18 mouse cellular contexts compared by ENCODE assay signal in genomic region chr14:121155173-121155572, GRCm38 (mm10).
DNase-seq lines count a peak whose midpoint lies in the region; ATAC-seq lines count a peak whose summit lies in the region.
"Had no signal": no experiment of that assay in that cellular context is flagged by ENCODE, and none has a peak within 500 bp of the region (broad histone marks: within the 10 kb centered on the region; RNA-seq: fewer than 3 reads in every experiment).

No protein-coding gene starts in this region.

- no peaks in the 10 kb centered on the region for H3K27me3 ChIP-seq in forebrain, embryonic 13.5 days
- H3K27me3 ChIP-seq in forebrain, embryonic 11.5 days (ENCODE audit: control insufficient read depth, insufficient read depth, low read length) = no peaks in the 10 kb centered on the region
- no peaks in the 10 kb centered on the region for H3K27me3 ChIP-seq in kidney, embryonic 15.5 days
- no peaks in the 10 kb centered on the region for H3K27me3 ChIP-seq in neural tube, embryonic 14.5 days (ENCODE audit: control insufficient read depth, insufficient read depth, low read length)
- H3K27me3 ChIP-seq: embryonic facial prominence, embryonic 12.5 days; heart, embryonic 13.5 days; hindbrain, embryonic 15.5 days had no signal

- H3K4me2 ChIP-seq in forebrain, embryonic 13.5 days = no peak overlapping the region
- no peak overlapping the region for H3K4me2 ChIP-seq in forebrain, embryonic 11.5 days (ENCODE audit: low read depth, low read length, severe bottlenecking)
- no peak overlapping the region for H3K4me2 ChIP-seq in kidney, embryonic 15.5 days
- no peak overlapping the region for H3K4me2 ChIP-seq in neural tube, embryonic 14.5 days (ENCODE audit: low read depth, low read length)
- H3K4me2 ChIP-seq: embryonic facial prominence, embryonic 12.5 days; heart, embryonic 13.5 days; hindbrain, embryonic 15.5 days had no signal

- 88% methylated on average over 4 of the region's 4 CpGs for WGBS in forebrain, embryonic 13.5 days
- WGBS in forebrain, embryonic 11.5 days = 82% methylated on average over 4 of the region's 4 CpGs
- WGBS in kidney, embryonic 15.5 days = 57% methylated on average over 4 of the region's 4 CpGs
- 66% methylated on average over 4 of the region's 4 CpGs for WGBS in neural tube, embryonic 14.5 days

- H3K9ac ChIP-seq in forebrain, embryonic 13.5 days = no peak overlapping the region
- H3K9ac ChIP-seq in forebrain, embryonic 11.5 days (ENCODE audit: low read length) = no peak overlapping the region
- H3K9ac ChIP-seq in kidney, embryonic 15.5 days = no peak overlapping the region
- no peak overlapping the region for H3K9ac ChIP-seq in neural tube, embryonic 14.5 days (replicated peaks; ENCODE audit: low read depth, low read length)
- H3K9ac ChIP-seq: embryonic facial prominence, embryonic 12.5 days; heart, embryonic 13.5 days; hindbrain, embryonic 15.5 days had no signal

- no peak for DNase-seq in forebrain, embryonic 11.5 days (ENCODE audit: low spot score)
- no peak for DNase-seq in kidney, adult 9 months
- no peak for DNase-seq in neural tube, embryonic 10.5 days (ENCODE audit: extremely low spot score, low spot score)
- no peak for DNase-seq in yolk sac, embryonic 10.5 days (ENCODE audit: low spot score)
- DNase-seq: adrenal gland, postnatal 10 days; cerebellum, adult 11 months; cerebellum, adult 8-10 months; cerebellum, postnatal 14 days; embryo, embryonic 11 days; gastrocnemius, postnatal 36 days; heart, adult 11 months; heart, postnatal 36 days had no signal

- no peaks in the 10 kb centered on the region for H3K9me3 ChIP-seq in forebrain, embryonic 13.5 days (replicated peaks)
- no peaks in the 10 kb centered on the region for H3K9me3 ChIP-seq in forebrain, embryonic 11.5 days (ENCODE audit: control insufficient read depth, low read length)
- H3K9me3 ChIP-seq in kidney, embryonic 15.5 days (replicated peaks) = 0 out of 2 replicates have a peak, but pooled peaks cover 5% of the 10 kb centered on the region
- H3K9me3 ChIP-seq in neural tube, embryonic 14.5 days (ENCODE audit: control insufficient read depth, low read length) = no peaks in the 10 kb centered on the region
- H3K9me3 ChIP-seq: hindbrain, embryonic 15.5 days had no signal

- no peaks in the 10 kb centered on the region for H3K36me3 ChIP-seq in forebrain, embryonic 13.5 days (ENCODE audit: poor library complexity, severe bottlenecking)
- H3K36me3 ChIP-seq in forebrain, embryonic 11.5 days (ENCODE audit: control insufficient read depth, insufficient read depth, low read length) = no peaks in the 10 kb centered on the region
- peaks cover 6% of the 10 kb centered on the region; the same call in 1 of the 2 replicates for H3K36me3 ChIP-seq in kidney, embryonic 15.5 days
- no peaks in the 10 kb centered on the region for H3K36me3 ChIP-seq in neural tube, embryonic 14.5 days (ENCODE audit: control insufficient read depth, insufficient read depth, low read length)
- H3K36me3 ChIP-seq: embryonic facial prominence, embryonic 12.5 days; heart, embryonic 13.5 days; hindbrain, embryonic 15.5 days had no signal

- H3K4me1 ChIP-seq in forebrain, embryonic 13.5 days = peaks cover 32% of the 10 kb centered on the region
- no peaks in the 10 kb centered on the region; the same call in 1 of the 2 replicates for H3K4me1 ChIP-seq in forebrain, embryonic 11.5 days (replicated peaks; ENCODE audit: control insufficient read depth, insufficient read depth, low read length)
- H3K4me1 ChIP-seq in kidney, embryonic 15.5 days = peaks cover 51% of the 10 kb centered on the region
- H3K4me1 ChIP-seq in neural tube, embryonic 14.5 days (ENCODE audit: control insufficient read depth, insufficient read depth, low read length) = peaks cover 16% of the 10 kb centered on the region

- peak; percentile 29; the same call in 1 of the 2 replicates for ATAC-seq in forebrain, embryonic 13.5 days
- ATAC-seq in forebrain, embryonic 11.5 days (replicated peaks; ENCODE audit: low FRiP score) = no peak
- no peak for ATAC-seq in kidney, embryonic 15.5 days (replicated peaks; ENCODE audit: low FRiP score)
- ATAC-seq in neural tube, embryonic 14.5 days (ENCODE audit: low read depth) = 0 out of 2 replicates have a peak, but pooled peaks have one; percentile 38

- H3K4me3 ChIP-seq in forebrain, embryonic 13.5 days = no peak overlapping the region
- H3K4me3 ChIP-seq in forebrain, embryonic 11.5 days (ENCODE audit: low read depth, low read length) = no peak overlapping the region
- H3K4me3 ChIP-seq in kidney, embryonic 15.5 days (replicated peaks) = no peak overlapping the region
- no peak overlapping the region for H3K4me3 ChIP-seq in neural tube, embryonic 14.5 days (ENCODE audit: low read depth, low read length)
- H3K4me3 ChIP-seq: embryonic facial prominence, embryonic 12.5 days; heart, embryonic 13.5 days; hindbrain, embryonic 15.5 days had no signal

- H3K27ac ChIP-seq in forebrain, embryonic 13.5 days = no peak overlapping the region
- no peak overlapping the region for H3K27ac ChIP-seq in forebrain, embryonic 11.5 days (ENCODE audit: low read depth, low read length)
- H3K27ac ChIP-seq in kidney, embryonic 15.5 days = 0 out of 2 replicates have a peak overlapping the region, but pooled peaks have one; percentile 37
- no peak overlapping the region for H3K27ac ChIP-seq in neural tube, embryonic 14.5 days (ENCODE audit: low read depth, low read length)
- H3K27ac ChIP-seq: embryonic facial prominence, embryonic 12.5 days; heart, embryonic 13.5 days; hindbrain, embryonic 15.5 days had no signal

Comparison
In these comparisons a context has a peak if more than half of its experiments do, and no peak if none do; other contexts are left out.
1. ATAC-seq: peak in forebrain, embryonic 13.5 days (single experiment) and neural tube, embryonic 14.5 days (single experiment); none in forebrain, embryonic 11.5 days (single experiment) and kidney, embryonic 15.5 days (single experiment).